Mouse (Mus musculus) liver, embryonic 14.5 days (tissue): Measurements from ENCODE around the gene Ccdc30. TPM values are rescaled to one million over a fixed set of nuclear protein-coding genes. Genes with fewer than 3 reads are reported as not detected.
A peak's percentile ranks its signal among the peaks of the same experiment; 100 is the strongest.
"Not testable (repeated sequence)": the region's sequence is repeated elsewhere in the genome, so short reads cannot be mapped to it uniquely, and the experiment has no call there.

ENCODE experiments used
- ATAC-seq: fragments of 200-750 bp; cut with Nextera tagmentation; 2 replicates; pipeline ENCODE4 v1.8.0; 2017; ENCODE audit warnings: moderate number of reproducible peaks, mild to moderate bottlenecking, moderate library complexity; ENCODE audit not compliant: insufficient read depth
- DNase-seq, 3 experiments: peaks; one replicate each; pipeline ENCODE4 v3.0.0-alpha.2; 2012 to 2013; ENCODE audit warnings: low read depth in 3 of 3, low spot score in 3 of 3
- H3K27ac ChIP-seq: fragments of 300-500 bp; sonication (generic); 2 replicates; pipeline ENCODE4 v1.5.1; 2014; ENCODE audit warnings: moderate library complexity, mild to moderate bottlenecking, control low read depth, inconsistent platforms
- H3K27me3 ChIP-seq: fragments of 300-500 bp; sonication (generic); 2 replicates; pipeline ENCODE4 v1.6.1; 2014; ENCODE audit warnings: mild to moderate bottlenecking, low read length, moderate library complexity; ENCODE audit not compliant: control insufficient read depth, insufficient read depth
- H3K36me3 ChIP-seq: fragments of 300-500 bp; sonication (generic); replicated peaks from 2 replicates; pipeline ENCODE4 v1.6.1; 2014; ENCODE audit warnings: low read depth; ENCODE audit not compliant: control insufficient read depth, insufficient read depth
- H3K4me1 ChIP-seq, 2 experiments: fragments of 200-500 bp in 1 of 2; fragments of 300-500 bp in 1 of 2; sonication (generic) in 1 of 2; replicated peaks; 2 replicates each; pipeline ENCODE4 v1.6.1; 2012 to 2014; ENCODE audit warnings: antibody characterized with exemption in 1 of 2, inconsistent platforms in 1 of 2, low read length in 1 of 2; ENCODE audit not compliant: control insufficient read depth in 2 of 2, insufficient read depth in 2 of 2
- H3K4me2 ChIP-seq: fragments of 300-500 bp; sonication (generic); 2 replicates; pipeline ENCODE4 v1.6.1; 2014; ENCODE audit warnings: low read depth, mild to moderate bottlenecking, control low read depth, moderate library complexity
- H3K4me3 ChIP-seq, 2 experiments: fragments of 200-500 bp in 1 of 2; fragments of 300-500 bp in 1 of 2; sonication (generic) in 1 of 2; 2 replicates each; pipeline ENCODE4 v1.5.1; 2012 to 2014; ENCODE audit warnings: low read depth in 2 of 2, low read length in 2 of 2, mild to moderate bottlenecking in 2 of 2, control low read depth in 1 of 2, inconsistent platforms in 1 of 2, moderate library complexity in 1 of 2; ENCODE audit not compliant: insufficient read depth in 1 of 2
- H3K9ac ChIP-seq: fragments of 300-500 bp; sonication (generic); replicated peaks from 2 replicates; pipeline ENCODE4 v1.6.1; 2014; ENCODE audit warnings: mild to moderate bottlenecking, control low read depth, moderate library complexity
- H3K9me3 ChIP-seq: fragments of 300-500 bp; sonication (generic); 2 replicates; pipeline ENCODE4 v1.6.1; 2016; ENCODE audit warnings: low read length, mixed read lengths; ENCODE audit not compliant: control insufficient read depth
- CTCF ChIP-seq: IDR thresholded peaks from 2 replicates; pipeline ENCODE4 v1.5.1; 2016; ENCODE audit warnings: antibody characterized with exemption, low read depth, control low read depth
- EP300 ChIP-seq: IDR thresholded peaks from 2 replicates; pipeline ENCODE4 v1.6.1; 2016; ENCODE audit warnings: antibody characterized with exemption, low read depth
- WGBS: fragments of 180-500 bp; shearing (Covaris S2); extraction: QIAGEN DNeasy Blood & Tissue Kit; methylation state at CpG from one replicate; pipeline ENCODE4 v1.1.7; 2014; ENCODE audit not compliant: insufficient replicate concordance; 5-methylcytosine and 5-hydroxymethylcytosine counted together
- polyA plus RNA-seq, 2 experiments: library from polyadenylated mRNA; depleted of rRNA in 1 of 2; stranded (reverse) in 1 of 2; unstranded in 1 of 2; fragments of >200 nt; fragmentation: Nextera tagmentation in 1 of 2; extraction: Ambion mirVana in 1 of 2; gene quantifications; 2 replicates each; pipeline versions ENCODE4 v1.2.1 to v1.2.3; 2012 to 2014

Ccdc30 gene
- polyA plus RNA-seq, 2 experiments = 0.41 to 1.2 TPM

- Histone ChIP-seq H3K9me3 (no peaks in the 10 kb centered on the region), H3K36me3 (peaks cover 8% of the 10 kb centered on the region), H3K4me2 (peak overlapping the region; percentile 99), H3K4me1 (peaks cover 9 to 10% of the 10 kb centered on the region in 2 experiments), H3K4me3 (peak overlapping the region; percentile 92 to 99), H3K9ac (peak overlapping the region; percentile 87), H3K27ac (peak overlapping the region; percentile 61), H3K27me3 (no peaks in the 10 kb centered on the region)
- under 1% methylated on average over 78 of the region's 80 CpGs for WGBS
- ATAC-seq (peak; percentile 25; the same call in 1 of the 2 replicates), DNase-seq (no peak)
- TF ChIP-seq CTCF (no peak), EP300 (no peak)
These were observed 121.6 kb downstream of the Ccdc30 start for GRCm38 (mm10) chr4:119293574-119294258.

GRCm38 (mm10) chr4:119292771-119293573 is 122.3 kb downstream of the Ccdc30 start:
- TF ChIP-seq CTCF (no peak), EP300 (no peak)
- peak in 2 of 3 experiments; percentile 46 to 51 for DNase-seq

GRCm38 (mm10) chr4:119291921-119292320 is 123.4 kb downstream of the Ccdc30 start:
- Histone ChIP-seq H3K9me3 (no peaks in the 10 kb centered on the region), H3K4me2 (peak overlapping the region; percentile 99), H3K27ac (no peak overlapping the region), H3K9ac (peak overlapping the region; percentile 87), H3K36me3 (peaks cover 21% of the 10 kb centered on the region), H3K4me3 (peak overlapping the region; percentile 48 to 92), H3K4me1 (peaks cover 20% of the 10 kb centered on the region in 2 experiments), H3K27me3 (no peaks in the 10 kb centered on the region)
- no peak for TF ChIP-seq EP300
- TF ChIP-seq CTCF = no peak
- 61% methylated on average over 1 of the region's 1 CpGs for WGBS
- no peak for ATAC-seq
- DNase-seq = no peak

More at GRCm38 (mm10) chr4:119292771-119293573, 122.3 kb downstream of the Ccdc30 start:
- Histone ChIP-seq H3K27ac (peak overlapping the region; percentile 61), H3K36me3 (peaks cover 13% of the 10 kb centered on the region), H3K27me3 (no peaks in the 10 kb centered on the region), H3K4me1 (peaks cover 10 to 12% of the 10 kb centered on the region in 2 experiments), H3K9ac (peak overlapping the region; percentile 87), H3K9me3 (no peaks in the 10 kb centered on the region), H3K4me3 (peak overlapping the region; percentile 92 to 99), H3K4me2 (peak overlapping the region; percentile 99)
- WGBS = under 1% methylated on average over 24 of the region's 24 CpGs
- ATAC-seq = no peak

GRCm38 (mm10) chr4:119285336-119285735 is 130.0 kb downstream of the Ccdc30 start:
- no peak for DNase-seq
- H3K4me3 ChIP-seq = no peak overlapping the region
- H3K9ac ChIP-seq = peak overlapping the region; percentile 33; the same call in 1 of the 2 replicates
- H3K27ac ChIP-seq = no peak overlapping the region
- H3K27me3 ChIP-seq = no peaks in the 10 kb centered on the region
- peak; percentile 67 for ATAC-seq
- H3K9me3 ChIP-seq = no peaks in the 10 kb centered on the region
- peaks cover 25% of the 10 kb centered on the region in 2 experiments for H3K4me1 ChIP-seq
- H3K36me3 ChIP-seq = peaks cover 59% of the 10 kb centered on the region
- peak overlapping the region; percentile 43; the same call in 1 of the 2 replicates for H3K4me2 ChIP-seq
- 8% methylated on average over 2 of the region's 2 CpGs for WGBS
- peak; percentile 52 for TF ChIP-seq EP300
- TF ChIP-seq CTCF = no peak

- Histone ChIP-seq H3K4me3 (no peak overlapping the region), H3K4me2 (no peak overlapping the region), H3K9me3 (no peaks in the 10 kb centered on the region), H3K27ac (no peak overlapping the region), H3K9ac (no peak overlapping the region), H3K27me3 (no peaks in the 10 kb centered on the region), H3K36me3 (peaks cover 63% of the 10 kb centered on the region), H3K4me1 (peaks cover 25% of the 10 kb centered on the region in 2 experiments)
- ATAC-seq (no peak), DNase-seq (no peak)
- WGBS = 64% methylated on average over 1 of the region's 1 CpGs
- TF ChIP-seq CTCF (no peak), EP300 (no peak)
These were observed 130.5 kb downstream of the Ccdc30 start for GRCm38 (mm10) chr4:119284861-119285260.

- not testable (repeated sequence) for H3K4me3 ChIP-seq, H3K27me3 ChIP-seq, H3K4me2 ChIP-seq, ATAC-seq, H3K27ac ChIP-seq, H3K4me1 ChIP-seq, H3K9me3 ChIP-seq, H3K9ac ChIP-seq, DNase-seq
- 71% methylated on average over 15 of the region's 15 CpGs for WGBS
- peaks cover 77% of the 10 kb centered on the region for H3K36me3 ChIP-seq
These were observed 136.5 kb downstream of the Ccdc30 start for GRCm38 (mm10) chr4:119278784-119279183.
